Mouse (Mus musculus) thymus, adult 2 months (tissue): ENCODE measurements around the gene Tro. TPM values are rescaled to one million over a fixed set of nuclear protein-coding genes. Genes with fewer than 3 reads are reported as not detected.

Experiments
- DNase-seq: peaks from one replicate; pipeline ENCODE4 v3.0.0; 2021
- H3K27ac ChIP-seq: fragments of 200-500 bp; 2 replicates; pipeline ENCODE4 v1.5.1; 2012; ENCODE audit warnings: low read length, control low read depth; ENCODE audit not compliant: control insufficient read depth, insufficient read depth
- H3K27me3 ChIP-seq: fragments of 200-500 bp; 2 replicates; pipeline ENCODE4 v1.6.1; 2012; ENCODE audit warnings: mild to moderate bottlenecking, low read length, moderate library complexity, mixed read lengths; ENCODE audit not compliant: control insufficient read depth, insufficient read depth
- H3K36me3 ChIP-seq: fragments of 200-500 bp; 2 replicates; pipeline ENCODE4 v1.6.1; 2012; ENCODE audit warnings: mild to moderate bottlenecking, low read length, moderate library complexity; ENCODE audit not compliant: control insufficient read depth, insufficient read depth
- H3K4me1 ChIP-seq: fragments of 200-500 bp; replicated peaks from 2 replicates; pipeline ENCODE4 v1.6.1; 2012; ENCODE audit warnings: low read length; ENCODE audit not compliant: control insufficient read depth, insufficient read depth
- H3K4me3 ChIP-seq: fragments of 200-500 bp; 2 replicates; pipeline ENCODE4 v1.5.1; 2012; ENCODE audit warnings: mild to moderate bottlenecking, low read length, control low read depth, moderate library complexity; ENCODE audit not compliant: control insufficient read depth, insufficient read depth
- CTCF ChIP-seq: fragments of 200-500 bp; IDR thresholded peaks from 2 replicates; pipeline ENCODE4 v1.5.1; 2012; ENCODE audit warnings: mild to moderate bottlenecking, control low read depth, low read length, moderate library complexity, borderline replicate concordance; ENCODE audit not compliant: control insufficient read depth, poor library complexity, insufficient read depth; ENCODE audit errors: extremely low read depth
- POLR2A ChIP-seq: fragments of 200-500 bp; IDR thresholded peaks from 2 replicates; pipeline ENCODE4 v1.6.1; 2012; ENCODE audit warnings: mild to moderate bottlenecking, low read length, control low read depth, moderate library complexity; ENCODE audit not compliant: control insufficient read depth, poor library complexity, insufficient read depth; ENCODE audit errors: extremely low read depth
- WGBS: fragments of 180-500 bp; shearing (Covaris S2); methylation state at CpG from one replicate; pipeline ENCODE4 v1.1.7; 2018; 5-methylcytosine and 5-hydroxymethylcytosine counted together
- polyA plus RNA-seq: library from polyadenylated mRNA; depleted of rRNA; stranded (reverse); fragments of >200 nt; gene quantifications from 2 replicates; pipeline ENCODE4 v1.2.3, GENCODE M21; 2012; rRNA removed

Gene Tro
- polyA plus RNA-seq, 1 experiment: 0.78 TPM

DNA sequence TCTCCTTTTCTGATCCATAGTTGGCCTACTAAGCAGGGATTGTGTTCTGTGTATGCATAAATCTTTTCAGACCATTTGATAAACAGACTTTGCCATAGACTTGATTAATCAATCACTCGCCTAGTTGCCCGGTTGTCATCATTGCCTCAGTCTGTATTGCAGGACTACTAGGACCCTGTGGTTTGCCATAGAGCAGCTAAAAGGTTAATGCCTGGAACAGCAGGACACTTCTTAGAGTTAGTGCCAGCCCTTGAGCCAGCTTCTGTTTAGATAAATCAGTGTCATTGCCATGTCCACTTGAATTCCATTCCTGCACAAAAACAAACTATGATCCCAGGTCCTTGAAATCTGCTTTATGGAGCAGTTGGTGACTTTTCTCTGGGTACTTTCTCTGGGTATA, 58.5 kb downstream of the Tro start:
- WGBS: 98% methylated on average over 2 of the region's 2 CpGs
- no peak for DNase-seq
- Histone ChIP-seq H3K36me3 (no peaks in the 10 kb centered on the region), H3K4me3 (no peak overlapping the region), H3K27me3 (no peaks in the 10 kb centered on the region), H3K27ac (no peak overlapping the region), H3K4me1 (no peaks in the 10 kb centered on the region)
- TF ChIP-seq POLR2A (no peak), CTCF (no peak)

Other genes with a start within 250 kb of the Tro start
- gene Tmem29, start 198.4 kb downstream of the Tro start, polyA plus RNA-seq: 3.0 and 4.2 TPM in 2 replicates
- 9.2 and 11.5 TPM in 2 replicates for gene Alas2, start 110.2 kb downstream of the Tro start, polyA plus RNA-seq
- 5.8 and 6.2 TPM in 2 replicates for gene Pfkfb1, start 69.4 kb downstream of the Tro start, polyA plus RNA-seq
- 25.6 and 25.8 TPM in 2 replicates for gene Apex2, start 67.7 kb downstream of the Tro start, polyA plus RNA-seq
- gene Maged2, start 156.8 kb upstream of the Tro start, polyA plus RNA-seq: 9.3 and 11.1 TPM in 2 replicates